Mouse (Mus musculus) ZHBTc4 (cell line): ENCODE data around the gene Adcy1.

Experiments
- DNase-seq: peaks from one replicate; pipeline ENCODE4 v3.0.0-alpha.2; 2011; ENCODE audit warnings: low read depth, low spot score

Gene Adcy1

GRCm38 (mm10) chr11:7135301-7135700, 72.0 kb downstream of the Adcy1 start:
- DNase-seq = no peak

GRCm38 (mm10) chr11:7135763-7136162, 72.5 kb downstream of the Adcy1 start:
- DNase-seq = no peak

DNA sequence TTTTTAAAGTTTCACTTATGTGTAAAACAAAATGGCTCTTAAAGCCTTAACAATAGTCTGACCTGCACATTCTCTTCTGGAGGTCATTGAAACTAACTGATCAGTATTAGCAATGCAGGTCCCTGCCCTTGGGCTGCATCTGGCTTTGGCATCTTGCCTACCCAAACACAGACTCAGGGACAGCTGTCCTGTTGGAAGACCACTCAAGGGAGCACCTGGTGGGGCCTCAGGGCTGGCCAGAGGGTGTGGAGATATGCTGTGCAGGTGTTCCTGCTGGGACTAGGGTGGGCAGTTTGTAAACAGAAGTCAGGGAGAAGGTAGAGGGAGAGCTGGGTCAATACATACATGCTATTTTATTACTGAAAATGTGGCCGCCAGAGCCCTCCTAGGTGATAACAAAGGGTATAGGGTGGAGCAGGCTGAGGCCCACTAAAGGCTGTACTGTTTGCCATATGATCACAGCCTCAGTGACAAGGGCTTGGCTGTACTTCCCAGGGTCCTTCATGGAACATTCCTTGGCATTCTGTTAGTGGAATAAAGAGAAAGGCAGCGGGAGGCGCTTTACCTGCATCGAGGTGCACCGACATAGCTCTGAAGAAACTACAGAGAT, 73.1 kb downstream of the Adcy1 start:
- peak; percentile 10 for DNase-seq

DNA sequence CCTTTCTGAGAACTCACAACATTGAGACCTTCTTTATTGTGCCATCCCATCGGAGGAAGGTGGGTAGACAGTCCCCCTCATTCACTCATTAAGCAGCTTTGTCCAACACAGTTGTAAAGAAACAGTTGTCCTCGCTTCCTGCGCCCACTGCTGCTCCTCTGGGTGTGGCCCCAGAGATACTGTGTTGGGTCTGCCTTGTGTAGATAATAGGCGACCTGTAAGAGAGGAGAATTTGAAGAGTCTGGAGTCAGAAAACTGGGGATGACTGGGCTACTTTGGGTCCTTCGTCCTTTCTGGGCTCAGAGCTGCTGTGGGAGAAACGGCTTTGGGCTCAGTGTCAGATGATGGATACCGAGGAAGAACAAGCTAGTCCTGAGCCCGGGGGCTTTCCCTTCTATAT, 75.1 kb downstream of the Adcy1 start:
- no peak for DNase-seq

GRCm38 (mm10) chr11:7140449-7140848, 77.2 kb downstream of the Adcy1 start:
- peak; percentile 59 for DNase-seq

DNA sequence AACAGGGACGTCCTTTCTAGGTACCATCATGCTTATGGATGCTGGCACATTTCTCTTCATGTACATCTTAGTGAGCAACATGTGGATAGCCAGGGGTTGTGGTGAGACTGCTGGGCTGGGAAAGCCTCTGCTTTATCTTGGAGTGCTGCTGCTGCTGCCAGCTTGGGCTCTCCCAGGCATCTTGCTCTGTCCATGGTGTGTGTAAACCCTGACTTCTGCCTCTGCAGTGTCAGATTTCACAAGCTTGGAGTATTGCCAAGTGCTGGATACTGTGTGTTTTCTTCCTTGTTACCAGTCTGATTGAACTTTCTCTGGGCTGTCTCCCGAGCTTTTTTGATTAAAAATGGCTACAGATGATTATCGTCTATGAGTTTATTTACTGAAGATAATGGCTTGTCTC, 79.4 kb downstream of the Adcy1 start:
- DNase-seq = peak; percentile 15

GRCm38 (mm10) chr11:7144369-7144768, 81.1 kb downstream of the Adcy1 start:
- DNase-seq = peak; percentile 47

GRCm38 (mm10) chr11:7145221-7145620, 81.9 kb downstream of the Adcy1 start:
- no peak for DNase-seq

DNA sequence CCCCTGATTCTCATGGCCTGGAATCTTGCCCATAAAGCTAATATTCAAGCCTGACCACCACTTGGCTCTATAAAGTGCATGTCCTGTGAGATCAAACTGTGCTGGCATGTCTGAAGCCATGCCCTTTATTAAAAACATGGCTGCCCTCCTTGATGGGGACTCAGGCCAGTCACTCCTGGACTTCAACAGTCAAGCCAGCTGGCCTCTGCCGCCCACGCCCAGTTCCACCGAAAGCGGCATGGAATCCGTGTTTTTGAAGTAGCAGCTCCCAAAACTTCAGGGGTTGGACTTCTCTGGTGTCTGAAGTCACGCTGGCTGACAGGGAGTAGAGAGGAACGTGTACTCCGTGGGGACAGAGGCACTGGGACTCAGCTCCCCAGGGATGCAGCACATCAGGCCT, 84.2 kb downstream of the Adcy1 start:
- DNase-seq = no peak

DNA sequence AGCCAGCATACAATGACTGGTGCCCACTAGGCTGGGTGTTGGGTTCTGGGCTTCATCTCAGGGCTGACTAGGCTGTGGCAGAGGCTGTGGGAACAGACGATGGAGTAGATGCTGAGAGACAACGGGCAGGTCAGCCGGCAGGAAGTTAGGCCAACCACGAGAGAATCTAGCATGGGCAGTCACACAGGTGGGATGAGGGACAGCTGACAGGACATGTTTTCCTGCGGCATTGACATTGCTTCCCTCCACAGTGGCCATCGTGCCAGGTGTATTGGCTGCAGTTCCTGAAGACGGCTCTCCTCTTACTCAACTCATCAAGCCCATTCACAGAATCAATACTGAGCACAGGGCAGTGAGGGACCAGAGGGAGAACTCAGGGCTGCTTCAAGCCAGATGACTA, 84.7 kb downstream of the Adcy1 start:
- DNase-seq = no peak

GRCm38 (mm10) chr11:7149471-7149870, 86.2 kb downstream of the Adcy1 start:
- DNase-seq = no peak

GRCm38 (mm10) chr11:7150511-7150910, 87.2 kb downstream of the Adcy1 start:
- no peak for DNase-seq

GRCm38 (mm10) chr11:7152371-7152770, 89.1 kb downstream of the Adcy1 start:
- no peak for DNase-seq

- no peak for DNase-seq
Observed at GRCm38 (mm10) chr11:7153081-7153480, 89.8 kb downstream of the Adcy1 start.

GRCm38 (mm10) chr11:7156427-7156826, 93.1 kb downstream of the Adcy1 start:
- no peak for DNase-seq

DNA sequence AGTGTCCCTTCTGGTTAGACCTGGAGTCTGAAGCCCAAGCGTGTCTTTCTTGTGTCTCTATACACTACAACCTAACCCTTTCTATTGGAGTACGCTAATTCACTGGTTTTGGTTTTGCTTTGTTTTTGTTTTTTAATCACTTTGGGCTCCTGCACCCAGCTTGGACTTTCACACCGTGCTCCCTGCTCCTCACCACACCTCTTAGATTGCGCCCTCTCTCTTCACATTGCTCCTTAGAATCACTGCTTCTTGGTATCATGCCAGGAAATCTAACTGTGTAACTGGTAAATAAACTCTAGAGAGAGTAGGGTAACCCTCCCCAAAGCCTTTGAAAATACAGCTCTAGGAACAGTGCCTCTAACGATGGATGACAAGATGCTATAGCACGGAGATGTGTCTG, 94.9 kb downstream of the Adcy1 start:
- no peak for DNase-seq

DNA sequence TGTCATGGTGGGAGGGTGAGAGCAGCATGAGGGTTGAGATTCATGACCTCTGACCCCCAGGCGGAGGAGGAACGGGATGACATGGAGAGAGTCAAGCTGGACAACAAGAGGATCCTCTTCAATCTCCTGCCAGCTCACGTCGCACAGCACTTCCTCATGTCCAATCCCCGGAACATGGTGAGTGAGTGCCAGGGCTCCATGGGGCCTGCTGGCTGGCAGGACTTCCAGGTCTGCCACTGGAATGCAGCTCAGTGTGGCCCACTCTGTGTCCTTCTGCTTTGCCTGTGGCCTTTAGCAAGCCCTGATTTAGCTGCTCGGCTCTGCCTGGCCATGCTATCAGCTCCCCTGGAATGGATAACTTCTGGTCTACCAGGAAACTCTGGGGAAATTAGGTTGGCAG, 96.9 kb downstream of the Adcy1 start:
- DNase-seq = no peak

DNA sequence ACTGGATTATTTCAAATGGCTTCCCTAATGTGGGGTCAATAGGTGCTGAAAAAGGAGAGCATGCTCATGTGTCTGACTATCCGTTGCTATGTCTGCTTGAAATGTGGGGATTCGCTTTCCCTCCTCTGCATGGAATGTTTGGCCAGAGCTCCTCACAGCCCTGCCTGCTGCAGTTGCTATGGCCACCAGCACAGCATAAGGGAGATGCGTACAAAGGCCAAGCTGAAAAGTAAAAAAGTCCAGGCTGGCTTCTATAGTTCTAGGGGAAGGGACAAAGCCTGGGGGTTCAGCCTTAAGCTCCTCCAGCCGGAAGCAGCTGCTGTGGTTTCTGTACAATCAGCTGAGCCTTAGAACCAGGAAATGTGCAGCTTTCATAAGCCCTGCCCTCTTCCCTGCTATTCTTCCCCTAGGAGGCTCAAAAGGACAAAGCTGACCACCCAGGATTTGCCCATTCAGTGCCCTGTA, 97.4 kb downstream of the Adcy1 start:
- no peak for DNase-seq

DNA sequence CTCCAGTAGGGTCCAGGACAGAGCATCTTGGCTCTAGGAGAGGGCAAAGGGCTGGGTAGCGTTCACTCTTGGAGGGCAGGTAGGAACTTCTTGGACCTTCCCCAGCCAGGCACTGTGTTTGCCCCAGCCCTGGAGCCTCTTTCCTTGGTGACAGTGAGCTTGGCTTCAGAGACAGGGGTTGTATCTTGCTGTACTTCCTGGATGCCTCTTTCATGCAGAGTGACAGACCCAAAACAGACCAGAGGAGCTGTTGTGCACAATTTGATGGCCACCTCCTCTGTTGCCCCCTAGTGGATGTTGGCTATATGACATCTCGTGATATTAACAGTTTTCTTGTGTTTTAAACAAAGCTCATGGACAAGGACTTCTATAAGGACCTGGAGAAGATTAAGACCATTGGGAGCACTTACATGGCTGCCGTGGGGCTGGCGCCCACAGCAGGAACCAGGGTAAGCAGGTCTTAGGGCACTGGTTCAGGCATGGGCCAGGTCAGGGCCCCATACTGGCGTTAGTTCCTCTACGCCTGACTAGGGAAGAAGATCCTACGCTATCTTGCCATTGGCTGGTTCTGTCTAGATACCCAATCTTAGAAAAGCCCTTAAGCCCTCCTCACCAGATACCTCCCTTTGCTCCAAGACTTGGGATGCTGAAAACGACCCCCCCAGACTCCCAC, 98.3 kb downstream of the Adcy1 start:
- DNase-seq = peak; percentile 85

DNA sequence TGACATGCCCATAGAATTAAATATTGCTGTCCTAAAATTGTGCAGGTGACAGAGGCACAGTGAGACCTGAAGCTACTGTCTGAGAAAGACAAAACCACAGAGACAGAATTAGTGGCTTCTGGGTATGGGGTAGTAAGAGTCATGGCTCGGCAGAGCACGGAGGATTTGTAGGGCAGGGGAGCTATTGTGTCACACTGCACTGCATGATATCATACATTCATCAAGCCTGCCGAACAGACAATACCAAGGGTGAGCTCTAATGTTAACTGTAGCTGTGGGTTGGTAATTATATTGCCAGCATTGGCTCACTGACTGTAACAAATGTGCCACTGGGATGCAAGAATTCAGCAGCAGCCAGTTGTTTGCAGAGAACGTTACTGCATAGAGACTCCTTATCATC, 101.1 kb downstream of the Adcy1 start:
- no peak for DNase-seq

DNA sequence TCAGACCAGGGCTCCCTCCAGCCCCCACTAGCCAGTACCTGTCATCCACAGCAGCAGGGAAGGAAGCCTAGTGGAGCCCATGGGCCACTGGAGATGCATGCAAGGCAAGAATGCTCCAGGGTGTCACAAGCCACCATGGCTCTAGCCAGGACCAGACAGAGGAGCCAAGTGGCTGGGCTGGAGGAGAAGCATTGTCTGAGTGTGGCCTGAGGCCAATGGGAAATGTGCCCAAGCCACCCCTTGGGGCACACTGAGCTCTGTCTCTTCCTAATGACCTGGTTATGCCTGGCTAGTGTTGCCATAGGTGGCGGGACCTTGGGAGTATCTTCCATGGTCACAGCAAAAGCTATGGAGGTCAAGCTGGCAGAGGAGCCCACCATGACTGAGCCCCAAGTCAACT, 106.4 kb downstream of the Adcy1 start:
- DNase-seq = no peak

DNA sequence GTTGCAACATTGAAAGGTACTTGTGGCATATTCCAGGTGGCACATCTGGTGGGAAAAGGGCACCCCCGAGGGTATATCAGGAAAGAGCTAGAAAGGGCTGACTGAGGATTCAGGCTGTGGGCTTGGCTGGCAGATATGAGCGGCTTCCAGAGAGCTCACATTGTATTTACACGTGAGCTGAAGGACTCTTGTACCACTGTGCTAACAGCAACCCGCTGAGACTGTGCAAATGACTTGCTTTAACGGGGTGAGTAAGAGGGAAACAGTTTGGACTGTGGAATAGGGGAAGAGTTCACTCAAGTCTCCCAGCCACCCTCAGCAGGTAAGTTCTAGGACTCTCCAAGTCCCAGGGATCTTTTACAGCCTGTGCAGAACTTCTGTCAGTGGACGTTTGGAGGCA, 110.4 kb downstream of the Adcy1 start:
- DNase-seq = no peak

DNA sequence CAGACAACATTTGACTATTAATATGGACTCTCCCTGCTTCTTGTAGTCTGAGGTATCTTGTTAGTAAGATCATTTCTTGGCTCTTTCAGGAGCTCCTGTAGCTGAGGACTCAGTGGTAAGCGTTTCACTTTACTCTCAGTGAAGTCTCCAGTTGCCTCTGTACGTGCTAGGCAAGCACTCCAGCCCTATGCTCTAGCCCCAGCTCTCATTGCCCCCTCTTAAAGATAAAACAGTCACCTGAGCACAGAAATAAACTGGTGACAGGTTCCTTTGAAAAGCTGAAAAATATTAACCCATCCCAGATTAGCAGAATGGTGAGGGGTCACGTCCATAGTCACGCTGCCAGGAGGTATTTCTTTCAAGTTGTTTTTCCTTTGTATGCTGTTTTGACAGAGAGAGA, 115.4 kb downstream of the Adcy1 start:
- no peak for DNase-seq

DNA sequence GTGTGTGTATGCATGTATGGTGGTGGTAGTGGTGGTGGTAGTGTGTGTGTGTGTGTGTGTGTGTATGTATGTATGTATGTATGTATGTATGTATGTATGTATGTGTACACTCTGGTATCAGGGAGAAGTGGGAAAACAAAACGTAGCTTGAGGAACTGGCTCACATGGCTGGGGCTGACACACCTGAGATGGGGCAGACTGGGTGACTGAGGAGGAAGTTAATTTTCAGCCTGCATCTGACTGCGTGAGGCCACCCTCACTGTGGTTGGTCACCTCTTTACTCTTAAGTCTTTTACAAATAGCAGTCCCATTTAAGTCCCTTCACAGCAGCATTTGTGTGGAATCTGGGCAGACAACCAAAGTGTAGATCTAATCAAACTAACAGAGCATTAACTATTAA, 116.0 kb downstream of the Adcy1 start:
- no peak for DNase-seq
